Mouse (Mus musculus) spleen, postnatal 14 days (tissue): ENCODE measurements at regions not wholly inside any gene's neighbourhood (a gene's known extent, or its start where the extent isn't known, plus 50 kb on each side); places are given as distances from the start of the nearest gene placed in this dataset.
"Not testable (repeated sequence)": the region's sequence is repeated elsewhere in the genome, so short reads cannot be mapped to it uniquely, and the experiment has no call there.

Experiments
- DNase-seq, 2 experiments: peaks; one replicate each; pipeline ENCODE4 v3.0.0; 2021 to 2022; ENCODE audit warnings: low spot score in 2 of 2

DNA sequence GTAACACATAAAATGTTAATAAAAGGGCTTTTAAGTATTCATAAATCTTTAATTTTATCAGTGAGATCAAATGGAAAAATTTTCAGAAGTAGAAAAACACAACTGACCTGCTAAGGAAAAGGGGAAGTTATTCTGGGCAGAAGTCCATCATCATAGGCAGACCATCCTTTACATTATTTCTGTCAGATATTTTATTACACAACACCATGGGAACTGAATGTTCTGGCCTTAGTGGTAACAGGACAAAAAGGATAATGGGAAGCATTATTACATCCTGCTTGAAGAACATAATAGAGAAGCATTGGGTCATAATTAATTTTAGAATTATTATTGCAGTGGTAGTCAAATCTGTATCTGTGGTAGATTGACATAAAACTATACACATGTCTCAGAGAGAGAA lies 603.5 kb upstream of the Gje1 start:
- DNase-seq: no peak

DNA sequence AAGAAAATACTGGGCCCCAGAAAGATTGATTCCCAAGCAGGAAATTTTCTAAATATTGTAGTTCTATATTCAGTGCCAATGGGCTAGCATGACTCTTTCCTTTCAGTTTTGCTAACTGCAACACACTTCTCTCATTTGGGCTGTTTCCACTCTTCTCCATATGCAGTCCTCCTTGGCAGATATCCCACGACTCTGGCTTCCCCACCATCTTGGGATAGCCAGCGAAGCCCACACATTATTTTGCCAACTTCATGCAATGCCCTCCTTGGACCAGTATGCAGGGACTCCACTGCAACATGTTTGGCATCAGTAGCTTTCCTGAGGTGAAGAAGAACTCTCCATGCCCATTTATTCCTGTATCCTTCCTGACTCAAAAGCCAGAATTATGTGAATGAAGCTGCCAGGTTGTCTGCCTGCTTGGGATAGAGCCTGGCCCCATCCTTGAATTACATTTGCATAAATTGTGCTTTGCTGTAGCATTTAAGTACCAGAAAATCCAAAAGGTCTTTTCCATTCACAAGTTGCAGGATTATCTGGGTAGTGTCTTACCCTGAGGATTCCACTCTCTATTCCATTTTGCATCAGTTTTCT lies 599.1 kb upstream of the Gje1 start:
- no peak for DNase-seq

DNA sequence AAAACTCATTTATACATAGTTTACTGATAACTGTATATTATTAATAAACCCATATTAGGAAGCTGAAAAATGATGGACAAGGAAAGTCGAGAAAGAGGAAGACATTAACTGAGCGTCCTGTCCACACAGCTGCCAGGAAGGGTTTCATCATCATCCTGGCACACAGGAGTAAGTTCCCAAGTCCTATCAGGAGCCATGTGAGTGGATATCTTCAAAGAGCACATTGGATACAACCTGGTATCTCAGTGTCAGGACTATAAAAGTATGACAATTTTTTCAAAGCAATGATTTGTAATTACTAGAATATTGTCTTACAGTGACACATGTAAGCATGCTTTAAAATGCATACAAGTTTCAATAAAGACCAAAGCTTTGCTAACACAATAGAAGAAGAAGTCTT lies 592.6 kb upstream of the Gje1 start:
- no peak for DNase-seq

DNA sequence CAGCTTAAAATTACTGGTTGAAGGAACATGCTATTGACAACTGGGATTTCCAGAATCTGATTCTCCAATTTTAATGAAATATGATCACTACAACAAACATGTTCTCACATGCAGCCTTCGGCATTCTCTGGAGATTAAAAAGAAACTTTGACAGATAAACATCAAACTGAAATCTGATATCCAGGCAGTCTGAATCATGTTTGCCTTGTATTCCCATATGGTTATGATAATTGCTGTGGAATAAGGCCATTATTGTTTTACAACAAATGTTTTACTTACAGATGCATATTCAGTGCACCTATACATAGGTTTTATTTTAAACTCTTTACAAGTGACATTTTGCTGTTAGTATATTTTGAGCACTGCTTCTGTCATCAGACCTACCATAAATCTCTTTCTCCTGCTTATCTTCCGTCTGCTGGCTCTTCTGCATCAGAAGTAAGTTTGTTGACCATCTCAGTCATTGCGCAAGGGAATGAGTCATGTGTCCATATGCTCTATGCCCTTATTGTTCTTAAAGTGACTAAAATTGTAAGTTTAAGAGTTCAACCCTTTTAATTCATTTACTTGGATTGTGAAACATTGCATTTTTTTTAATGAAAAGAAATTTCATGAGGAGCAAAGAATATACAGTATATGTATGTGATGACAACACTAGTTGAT lies 587.9 kb upstream of the Gje1 start:
- DNase-seq: no peak

DNA sequence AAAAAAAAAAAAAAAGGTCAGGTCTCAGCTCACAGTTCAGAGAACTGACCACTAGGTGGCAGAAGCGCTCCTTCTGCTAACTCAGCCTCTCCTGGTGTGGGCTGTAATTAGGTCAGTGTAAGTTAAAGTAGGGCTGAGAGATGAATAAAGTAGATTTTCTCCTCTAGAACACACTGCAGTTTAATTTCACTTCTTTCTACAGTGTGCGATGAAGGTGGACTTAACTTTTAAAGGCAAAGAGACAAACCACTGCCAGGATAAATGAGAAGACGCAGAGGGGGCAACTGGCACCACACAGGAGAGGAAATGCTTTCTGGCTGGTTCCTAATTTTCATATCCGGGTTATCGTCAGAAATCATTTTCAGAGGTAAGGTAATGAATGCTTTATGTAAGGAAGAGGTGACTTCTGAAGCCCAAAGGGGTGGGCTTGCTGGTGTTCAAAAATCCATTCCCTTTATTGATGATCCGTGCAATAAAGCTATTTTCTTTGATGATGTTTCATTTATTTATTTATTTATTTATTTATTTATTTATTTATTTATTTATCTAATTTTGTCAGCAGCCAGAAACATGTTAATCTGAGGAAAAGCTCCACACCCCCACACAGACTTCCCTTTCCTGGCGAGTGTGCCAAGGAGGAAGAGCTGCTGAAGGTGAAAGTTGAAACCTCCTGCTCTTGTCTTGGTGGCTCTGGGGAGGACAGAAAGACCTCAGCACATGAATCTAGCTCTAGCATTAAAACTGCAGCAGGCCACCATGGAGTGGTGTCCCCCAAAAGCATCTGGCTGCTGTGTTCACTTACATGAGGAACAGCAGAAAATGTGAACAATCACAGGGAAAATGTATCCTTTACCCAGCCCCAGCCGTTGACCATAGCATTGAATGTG lies 582.4 kb upstream of the Gje1 start:
- peak; percentile 13 to 55 for DNase-seq

DNA sequence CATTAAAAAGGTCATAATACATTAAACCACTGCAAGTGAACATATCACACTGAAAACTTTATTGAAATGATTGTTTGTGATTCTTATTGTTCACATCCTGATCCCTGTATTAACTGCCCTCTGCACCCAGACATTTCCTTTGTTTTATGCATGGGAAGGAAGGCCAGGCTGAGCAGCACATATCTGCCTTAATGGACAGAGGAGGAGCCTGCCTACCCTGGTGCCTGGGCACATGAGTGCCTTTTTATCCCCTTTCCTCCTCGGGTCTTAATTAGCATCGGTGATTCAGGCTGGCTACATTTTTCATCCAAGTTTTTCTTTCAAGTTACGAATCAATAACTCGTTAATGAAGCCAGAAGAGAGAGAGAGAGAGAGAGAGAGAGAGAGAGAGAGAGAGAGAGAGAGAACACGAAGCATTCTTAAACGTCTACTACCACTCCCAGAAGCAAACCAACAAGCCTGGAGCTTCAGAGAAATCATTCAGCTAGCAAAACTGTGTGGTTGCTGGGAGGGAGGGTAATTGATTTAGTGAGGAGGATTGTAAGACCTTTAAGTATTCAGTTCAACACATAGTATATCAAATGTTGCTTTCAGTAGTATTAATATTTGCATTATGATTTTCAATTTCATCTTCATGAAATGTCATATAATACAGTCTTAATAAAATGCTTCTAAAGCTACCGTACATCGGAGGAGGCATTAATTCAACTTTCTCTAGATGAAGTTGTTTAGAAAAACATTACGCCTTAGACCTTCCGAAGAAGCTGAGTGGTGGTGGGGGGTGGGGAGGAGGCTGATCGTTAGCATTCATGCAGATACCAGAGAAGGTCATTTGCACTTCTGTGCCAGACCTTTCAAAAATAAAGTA lies 581.6 kb upstream of the Gje1 start:
- no peak for DNase-seq

DNA sequence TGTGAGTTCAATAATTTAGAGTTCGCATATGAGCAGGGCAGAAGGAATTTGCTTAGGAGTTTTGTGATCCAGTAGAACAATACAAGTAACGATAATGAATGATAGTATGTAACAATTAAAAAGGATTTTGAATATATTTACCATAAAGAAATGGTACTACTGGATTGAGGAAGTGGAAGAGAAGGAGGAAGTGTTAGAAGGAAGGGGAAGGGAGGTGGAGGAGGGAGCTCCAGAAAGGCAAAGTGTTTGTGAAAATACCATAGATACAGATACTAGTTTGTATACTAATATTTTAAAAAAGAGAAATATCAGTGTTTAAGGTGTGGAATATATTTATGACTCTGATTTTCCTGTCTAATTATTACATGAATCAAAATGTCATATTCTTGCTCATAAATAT lies 579.2 kb upstream of the Gje1 start:
- no peak for DNase-seq

DNA sequence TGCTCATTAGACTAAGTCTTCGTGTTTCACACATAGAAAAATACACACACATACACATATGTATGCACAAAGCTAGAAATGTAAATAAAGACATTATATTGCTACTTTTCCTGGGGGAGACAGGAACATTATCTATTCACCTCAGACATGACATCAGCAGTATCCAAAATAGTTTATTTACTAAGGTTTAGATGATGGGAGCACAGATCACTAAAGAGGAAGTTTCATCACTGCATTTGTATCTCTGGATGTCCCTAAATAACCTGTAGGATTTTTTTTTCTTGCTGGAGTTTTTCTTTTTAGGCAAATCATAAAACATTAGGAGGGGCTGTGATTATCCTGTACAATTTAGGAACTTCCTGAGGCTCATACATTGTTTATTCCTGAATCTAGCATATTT lies 576.1 kb upstream of the Gje1 start:
- no peak for DNase-seq

DNA sequence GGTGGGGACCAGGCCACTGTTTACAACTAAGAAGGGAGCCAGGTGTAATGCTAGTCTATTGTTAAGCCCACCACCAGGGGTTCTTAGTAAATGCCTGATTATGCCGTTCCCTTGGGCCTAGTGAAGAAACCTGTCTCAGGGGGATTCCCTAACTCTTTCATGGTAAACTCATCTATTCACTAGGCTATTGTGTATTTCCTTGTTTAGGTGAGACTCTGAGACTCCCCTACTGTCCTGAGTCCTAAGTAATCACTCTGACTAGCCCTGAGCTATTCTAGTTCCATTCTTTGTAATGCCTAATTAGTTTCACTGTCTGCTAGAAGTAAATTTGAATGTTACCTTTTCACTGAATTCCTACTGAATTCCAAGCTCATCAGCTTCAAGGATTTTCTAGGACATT lies 545.3 kb upstream of the Gje1 start:
- not testable (repeated sequence) for DNase-seq

DNA sequence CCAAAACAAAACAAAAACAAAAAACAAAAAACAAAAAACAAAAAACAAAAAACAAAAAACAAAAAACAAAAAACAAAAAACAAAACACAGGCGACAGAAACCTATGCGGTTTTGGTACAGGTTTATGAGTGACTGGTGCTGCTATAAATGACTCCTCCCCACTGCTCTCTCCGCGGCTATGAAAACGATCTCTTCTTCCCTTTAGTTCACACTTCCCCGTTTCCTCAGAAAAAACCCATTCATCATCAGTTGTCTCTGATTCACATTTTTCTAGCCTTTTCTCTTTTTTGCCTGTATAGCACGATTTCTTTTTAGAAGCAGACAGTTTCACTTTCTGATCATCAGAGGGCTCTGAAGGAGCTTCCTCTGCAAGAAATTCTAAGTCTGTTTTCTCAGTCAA lies 544.3 kb upstream of the Gje1 start:
- DNase-seq: not testable (repeated sequence)

DNA sequence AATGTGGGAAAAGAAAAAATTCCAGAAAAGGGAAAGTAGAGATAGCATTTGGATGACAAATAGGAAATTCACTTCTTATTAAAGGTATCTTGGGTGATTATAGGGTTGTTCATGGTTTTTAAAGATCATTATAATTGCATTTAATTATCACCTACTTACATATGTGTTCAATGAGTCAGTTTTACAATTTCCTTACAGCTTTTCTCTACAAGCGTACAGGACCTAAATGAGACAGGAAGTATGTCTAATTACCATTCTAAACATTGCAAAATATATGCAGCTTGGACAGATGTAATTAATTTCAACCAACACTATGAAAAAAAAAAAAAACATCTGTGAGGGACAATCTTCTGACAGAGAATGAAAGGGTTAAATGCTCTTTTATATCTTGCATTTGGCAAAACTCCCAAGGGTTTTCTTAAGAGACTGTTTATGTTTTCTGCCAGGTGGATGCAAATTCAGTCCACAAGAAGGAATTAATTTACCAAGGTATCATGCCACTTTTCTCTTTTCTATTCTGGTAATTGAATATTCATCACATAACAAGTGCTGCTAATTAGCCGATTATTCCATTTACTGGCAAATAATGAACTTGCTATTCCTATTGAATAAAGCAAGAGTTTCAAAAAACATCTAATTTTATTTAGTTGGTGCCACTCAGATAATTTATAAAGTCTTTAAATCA lies 531.5 kb upstream of the Gje1 start:
- no peak for DNase-seq

DNA sequence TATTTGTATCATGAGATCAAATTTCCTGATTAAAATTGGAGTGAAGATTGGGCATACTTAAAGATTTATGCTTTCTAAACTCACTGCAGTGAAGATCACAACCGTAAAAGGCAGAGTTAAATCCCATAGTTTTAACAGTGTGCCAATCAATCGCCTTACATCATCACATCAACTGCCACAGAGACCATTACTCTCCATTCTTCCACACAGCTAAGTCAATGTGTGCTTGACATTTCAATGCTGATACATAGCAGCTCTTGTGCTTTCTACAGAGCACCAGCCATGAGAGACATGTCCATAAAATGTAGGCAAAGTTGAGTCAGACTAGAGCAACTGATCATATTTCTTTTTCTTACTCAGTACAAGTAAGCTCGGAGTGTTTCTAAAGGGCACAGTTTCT lies 530.9 kb upstream of the Gje1 start:
- DNase-seq: no peak

DNA sequence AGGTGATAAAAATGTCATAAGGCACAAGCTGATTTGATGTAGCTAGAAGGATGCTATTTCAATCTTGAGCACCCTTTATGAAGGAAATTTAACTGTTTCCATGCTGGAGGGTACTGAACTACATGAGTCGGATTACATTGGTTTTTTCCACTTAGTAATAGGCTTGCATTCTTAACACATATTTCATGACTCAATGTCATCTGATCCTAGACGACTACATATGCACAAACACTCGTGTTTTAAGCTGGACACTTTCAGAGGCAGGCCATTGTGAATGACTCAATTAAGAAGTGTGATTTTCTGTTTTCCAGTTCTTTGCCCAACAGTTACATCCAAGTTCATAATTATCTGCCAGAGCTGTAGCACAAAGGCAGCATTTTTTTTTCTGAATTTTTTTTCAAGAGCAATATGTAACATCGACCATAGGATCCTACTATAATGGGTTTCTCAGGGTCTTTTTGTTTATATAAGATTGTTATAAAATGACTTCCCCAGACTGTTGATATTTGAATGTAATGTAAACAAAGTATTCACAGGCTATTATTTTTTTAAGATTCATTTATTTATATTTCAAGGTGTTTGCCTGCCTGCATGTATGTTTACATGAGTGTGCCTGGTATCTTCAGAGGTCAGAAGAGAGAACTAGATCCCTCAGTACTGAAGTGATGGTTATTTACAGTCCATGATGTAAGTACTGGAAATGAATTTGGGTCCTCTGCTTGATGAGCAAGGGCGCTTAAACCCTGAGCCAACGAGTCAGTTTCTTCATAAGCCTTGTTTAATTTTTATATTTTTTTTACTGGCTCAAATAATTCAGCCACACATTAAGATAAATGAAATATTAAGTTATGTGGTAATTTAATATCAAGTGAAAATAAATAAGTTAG lies 526.6 kb upstream of the Gje1 start:
- no peak for DNase-seq

DNA sequence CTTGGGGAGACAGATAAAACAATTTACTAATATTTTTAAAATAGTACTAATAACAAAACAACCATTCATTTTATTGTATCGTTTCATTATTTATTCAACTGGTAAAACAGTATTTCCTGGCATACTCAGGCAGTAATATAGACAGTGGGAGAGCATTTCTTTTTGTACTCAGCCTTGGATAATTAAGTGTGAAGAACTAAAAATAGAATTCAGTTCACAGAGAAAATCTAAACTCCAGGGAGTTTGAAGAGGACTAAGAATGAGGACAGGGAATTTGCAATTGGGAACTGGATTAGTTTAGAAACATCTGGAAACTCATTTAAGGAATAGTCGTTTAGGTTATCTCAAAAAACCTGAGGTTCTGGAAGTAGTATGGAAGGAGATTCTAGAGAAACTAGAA lies 525.4 kb upstream of the Gje1 start:
- no peak for DNase-seq

DNA sequence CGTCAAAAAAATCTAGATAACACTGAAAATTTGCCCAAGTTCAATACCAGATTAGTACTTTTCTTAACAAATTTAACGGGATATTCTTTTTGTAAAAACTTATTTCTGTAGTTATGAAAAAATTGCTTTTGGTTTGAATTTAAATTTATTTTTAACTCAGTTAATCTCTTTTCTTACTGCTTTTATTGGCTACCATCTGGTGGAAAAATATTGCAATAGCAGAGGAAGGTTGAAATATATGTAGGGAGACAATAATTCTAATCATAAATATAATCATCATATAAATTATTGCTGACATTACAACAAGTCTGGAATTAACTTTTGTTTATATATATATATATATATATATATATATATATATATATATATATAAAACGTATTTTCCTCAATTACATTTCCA lies 500.9 kb upstream of the Gje1 start:
- DNase-seq: no peak

DNA sequence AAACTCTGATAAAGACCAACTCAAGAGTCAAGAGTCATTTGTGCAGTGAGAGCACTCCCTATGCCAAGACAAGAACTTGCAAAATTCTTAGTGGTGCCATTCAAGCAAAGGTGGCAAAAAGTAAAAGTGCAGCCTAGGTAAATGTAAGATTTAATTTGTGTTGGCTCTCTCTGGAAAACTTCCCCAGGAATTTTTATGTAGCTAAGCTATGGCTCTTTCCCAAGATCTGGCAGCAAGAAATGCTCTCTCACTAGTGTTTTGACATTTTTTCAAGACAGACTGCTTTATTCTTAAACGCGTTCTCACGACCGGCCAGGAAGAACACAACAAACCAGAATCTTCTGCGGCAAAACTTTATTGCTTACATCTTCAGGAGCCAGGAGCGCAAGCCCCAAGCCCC lies 461.6 kb upstream of the Gje1 start:
- no peak for DNase-seq

DNA sequence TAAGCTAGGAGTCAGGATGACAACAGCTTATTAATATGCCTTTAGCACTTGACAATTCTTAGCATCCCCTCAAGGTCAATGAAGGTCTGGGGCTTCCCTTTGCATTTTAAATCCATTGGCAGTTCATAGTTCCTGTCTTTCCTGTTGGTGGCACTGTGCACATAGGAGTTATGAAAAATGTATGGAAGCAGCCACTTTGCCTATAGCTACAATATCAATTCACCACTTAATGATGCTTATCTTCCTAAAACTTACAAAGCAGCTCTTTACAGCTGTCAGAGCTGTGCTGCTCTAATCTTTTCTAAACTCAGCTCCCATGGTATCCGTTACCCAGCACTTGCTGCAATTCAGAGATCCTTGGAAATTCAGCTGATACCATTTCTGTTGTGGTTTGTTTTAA lies 456.4 kb upstream of the Gje1 start:
- DNase-seq: no peak

DNA sequence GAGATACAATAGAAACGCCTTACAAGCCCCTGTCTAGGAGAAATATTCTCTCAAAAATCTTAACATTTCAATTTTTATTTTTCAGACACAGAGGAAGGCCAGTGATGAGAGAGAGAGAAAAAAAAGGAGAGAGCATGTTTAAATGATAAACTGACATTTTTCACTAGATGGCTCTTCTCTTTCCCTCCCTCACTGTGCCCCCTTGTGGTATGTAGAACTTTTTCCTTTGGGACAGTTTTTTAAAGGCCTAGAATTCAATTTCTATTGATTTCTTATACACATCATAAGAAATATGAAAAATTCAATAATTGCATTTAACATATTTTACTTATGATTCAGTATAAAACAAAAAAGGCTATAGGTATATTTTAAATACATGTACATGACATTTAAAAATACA lies 454.5 kb upstream of the Gje1 start:
- no peak for DNase-seq

DNA sequence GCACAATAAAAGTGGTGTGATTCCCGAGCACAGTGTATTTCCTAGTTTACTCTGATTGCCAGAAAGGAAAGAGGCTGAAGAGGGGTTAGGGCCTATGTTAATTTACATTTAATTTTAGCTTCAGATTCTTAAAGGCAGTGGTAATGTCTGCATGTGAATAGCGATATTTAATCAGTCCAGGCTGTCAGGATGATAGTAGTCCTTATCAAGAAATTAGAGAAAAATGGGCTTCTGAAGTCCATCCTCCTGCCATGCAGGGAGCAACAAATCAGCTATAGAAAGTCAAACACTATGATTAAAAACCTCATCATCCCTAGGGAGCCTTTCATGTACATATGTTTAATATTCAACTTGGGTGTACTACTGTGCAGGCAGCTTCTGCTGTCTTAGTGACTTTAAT lies 422.7 kb upstream of the Gje1 start:
- no peak for DNase-seq
